Mouse (Mus musculus) hindbrain, embryonic 13.5 days (tissue): ENCODE measurements around the gene Hapln2. TPM values are rescaled to one million over a fixed set of nuclear protein-coding genes. Genes with fewer than 3 reads are reported as not detected.

Experiments used
- ATAC-seq: fragments of 200-750 bp; cut with Nextera tagmentation; 2 replicates; pipeline ENCODE4 v1.8.0; 2017; ENCODE audit warnings: moderate TSS enrichment; ENCODE audit not compliant: low FRiP score
- H3K27ac ChIP-seq: fragments of 300-500 bp; sonication (generic); 2 replicates; pipeline ENCODE4 v1.5.1; 2015; ENCODE audit warnings: inconsistent platforms, mild to moderate bottlenecking, moderate library complexity
- H3K27me3 ChIP-seq: fragments of 300-500 bp; sonication (generic); 2 replicates; pipeline ENCODE4 v1.6.1; 2015; ENCODE audit warnings: mild to moderate bottlenecking, inconsistent platforms
- H3K36me3 ChIP-seq: fragments of 300-500 bp; sonication (generic); 2 replicates; pipeline ENCODE4 v1.6.1; 2015; ENCODE audit warnings: mild to moderate bottlenecking, inconsistent platforms
- H3K4me1 ChIP-seq: fragments of 300-500 bp; sonication (generic); replicated peaks from 2 replicates; pipeline ENCODE4 v1.6.1; 2015; ENCODE audit warnings: inconsistent platforms
- H3K4me2 ChIP-seq: fragments of 300-500 bp; sonication (generic); 2 replicates; pipeline ENCODE4 v1.6.1; 2015; ENCODE audit warnings: inconsistent platforms, mild to moderate bottlenecking, moderate library complexity
- H3K4me3 ChIP-seq: fragments of 300-500 bp; sonication (generic); 2 replicates; pipeline ENCODE4 v1.5.1; 2015; ENCODE audit warnings: mild to moderate bottlenecking, inconsistent platforms
- H3K9ac ChIP-seq: fragments of 300-500 bp; sonication (generic); 2 replicates; pipeline ENCODE4 v1.6.1; 2015; ENCODE audit warnings: mild to moderate bottlenecking, inconsistent platforms
- H3K9me3 ChIP-seq: fragments of 300-500 bp; sonication (generic); 2 replicates; pipeline ENCODE4 v1.6.1; 2016; ENCODE audit warnings: inconsistent platforms
- WGBS: fragments of 180-500 bp; shearing (Covaris S2); methylation state at CpG from one replicate; pipeline ENCODE4 v1.1.7; 2015; 5-methylcytosine and 5-hydroxymethylcytosine counted together
- polyA plus RNA-seq: library from polyadenylated mRNA; unstranded; fragments of >200 nt; fragmentation: Nextera tagmentation; extraction: Ambion mirVana; gene quantifications from 2 replicates; pipeline ENCODE4 v1.2.1, GENCODE M21; 2015

The Hapln2 gene
- polyA plus RNA-seq, 1 experiment from 2014 or later = 0.47 TPM

- no peak for ATAC-seq
- Histone ChIP-seq H3K4me1 (peaks cover 90% of the 10 kb centered on the region), H3K36me3 (0 out of 2 replicates have a peak, but pooled peaks cover 3% of the 10 kb centered on the region), H3K4me3 (no peak overlapping the region), H3K4me2 (peak overlapping the region; percentile 38), H3K9ac (peak overlapping the region; percentile 43; the same call in 1 of the 2 replicates), H3K27me3 (peaks cover 4% of the 10 kb centered on the region; the same call in 1 of the 2 replicates), H3K9me3 (no peaks in the 10 kb centered on the region), H3K27ac (peak overlapping the region; percentile 20; the same call in 1 of the 2 replicates)
- 43% methylated on average over 6 of the region's 6 CpGs for WGBS
Measured at GRCm38 (mm10) chr3:87983627-87984026, 43.8 kb downstream of the Hapln2 start.

- no peak for ATAC-seq
- H3K27ac ChIP-seq = peak overlapping the region; percentile 71
- 6% methylated on average over 13 of the region's 13 CpGs for WGBS
- H3K4me1 ChIP-seq = peaks cover 84% of the 10 kb centered on the region
- peaks cover 5% of the 10 kb centered on the region; the same call in 1 of the 2 replicates for H3K36me3 ChIP-seq
- peak overlapping the region; percentile 43; the same call in 1 of the 2 replicates for H3K9ac ChIP-seq
- no peaks in the 10 kb centered on the region for H3K9me3 ChIP-seq
- peak overlapping the region; percentile 38 for H3K4me2 ChIP-seq
- no peaks in the 10 kb centered on the region for H3K27me3 ChIP-seq
- H3K4me3 ChIP-seq = no peak overlapping the region
Measured at GRCm38 (mm10) chr3:87982836-87983601, 44.4 kb downstream of the Hapln2 start.

- H3K4me2 ChIP-seq = peak overlapping the region; percentile 38; the same call in 1 of the 2 replicates
- ATAC-seq = no peak
Measured at GRCm38 (mm10) chr3:87981894-87982835, 45.2 kb downstream of the Hapln2 start.

GRCm38 (mm10) chr3:87981214-87981760 lies 46.1 kb downstream of the Hapln2 start:
- 82% methylated on average over 6 of the region's 6 CpGs for WGBS
- H3K36me3 ChIP-seq = peaks cover 12% of the 10 kb centered on the region; the same call in 1 of the 2 replicates

More at GRCm38 (mm10) chr3:87981894-87982835, 45.2 kb downstream of the Hapln2 start:
- 31% methylated on average over 11 of the region's 12 CpGs for WGBS
- Histone ChIP-seq H3K9me3 (no peaks in the 10 kb centered on the region), H3K4me1 (peaks cover 75% of the 10 kb centered on the region), H3K36me3 (peaks cover 12% of the 10 kb centered on the region; the same call in 1 of the 2 replicates), H3K4me3 (no peak overlapping the region), H3K27me3 (no peaks in the 10 kb centered on the region), H3K27ac (peak overlapping the region; percentile 71), H3K9ac (peak overlapping the region; percentile 43; the same call in 1 of the 2 replicates)

GRCm38 (mm10) chr3:87980728-87981127 lies 46.7 kb downstream of the Hapln2 start:
- H3K9me3 ChIP-seq = no peaks in the 10 kb centered on the region
- ATAC-seq = no peak
- peaks cover 61% of the 10 kb centered on the region for H3K4me1 ChIP-seq
- H3K4me3 ChIP-seq = no peak overlapping the region
- H3K27me3 ChIP-seq = no peaks in the 10 kb centered on the region
- H3K9ac ChIP-seq = peak overlapping the region; percentile 35; the same call in 1 of the 2 replicates
- H3K36me3 ChIP-seq = peaks cover 12% of the 10 kb centered on the region; the same call in 1 of the 2 replicates
- H3K27ac ChIP-seq = peak overlapping the region; percentile 52; the same call in 1 of the 2 replicates
- WGBS = 70% methylated on average over 5 of the region's 5 CpGs
- H3K4me2 ChIP-seq = no peak overlapping the region

More at GRCm38 (mm10) chr3:87981214-87981760, 46.1 kb downstream of the Hapln2 start:
- ATAC-seq = no peak
- Histone ChIP-seq H3K4me2 (no peak overlapping the region), H3K27ac (0 out of 2 replicates have a peak overlapping the region, but pooled peaks have one; percentile 52), H3K9ac (no peak overlapping the region), H3K4me1 (peaks cover 67% of the 10 kb centered on the region), H3K4me3 (no peak overlapping the region), H3K27me3 (no peaks in the 10 kb centered on the region), H3K9me3 (no peaks in the 10 kb centered on the region)

- no peaks in the 10 kb centered on the region for H3K9me3 ChIP-seq
- 75% methylated on average over 3 of the region's 3 CpGs for WGBS
- no peak for ATAC-seq
- no peak overlapping the region for H3K4me3 ChIP-seq
- H3K9ac ChIP-seq = peak overlapping the region; percentile 35; the same call in 1 of the 2 replicates
- peaks cover 16% of the 10 kb centered on the region; the same call in 1 of the 2 replicates for H3K36me3 ChIP-seq
- H3K4me1 ChIP-seq = peaks cover 55% of the 10 kb centered on the region
- no peak overlapping the region for H3K4me2 ChIP-seq
- no peaks in the 10 kb centered on the region for H3K27me3 ChIP-seq
- H3K27ac ChIP-seq = peak overlapping the region; percentile 52; the same call in 1 of the 2 replicates
Measured at GRCm38 (mm10) chr3:87980085-87980484, 47.3 kb downstream of the Hapln2 start.

GRCm38 (mm10) chr3:87979493-87979892 lies 47.9 kb downstream of the Hapln2 start:
- H3K36me3 ChIP-seq = peaks cover 16% of the 10 kb centered on the region; the same call in 1 of the 2 replicates
- WGBS = 85% methylated on average over 5 of the region's 5 CpGs
- H3K4me1 ChIP-seq = peaks cover 56% of the 10 kb centered on the region

GRCm38 (mm10) chr3:87974381-87974987 lies 52.9 kb downstream of the Hapln2 start:
- Histone ChIP-seq H3K36me3 (peaks cover 15% of the 10 kb centered on the region; the same call in 1 of the 2 replicates), H3K27ac (peak overlapping the region; percentile 83), H3K4me1 (peaks cover 49% of the 10 kb centered on the region), H3K9ac (peak overlapping the region; percentile 84), H3K4me3 (peak overlapping the region; percentile 60), H3K27me3 (peaks cover 13% of the 10 kb centered on the region; the same call in 1 of the 2 replicates), H3K9me3 (no peaks in the 10 kb centered on the region), H3K4me2 (peak overlapping the region; percentile 95)
- peak; percentile 46 for ATAC-seq
- whole genome bisulfite sequencing = 9% methylated on average over 12 of the region's 12 CpGs

More at GRCm38 (mm10) chr3:87979493-87979892, 47.9 kb downstream of the Hapln2 start:
- no peak for ATAC-seq
- Histone ChIP-seq H3K9ac (no peak overlapping the region), H3K9me3 (no peaks in the 10 kb centered on the region), H3K27ac (no peak overlapping the region), H3K27me3 (no peaks in the 10 kb centered on the region), H3K4me3 (no peak overlapping the region), H3K4me2 (no peak overlapping the region)

GRCm38 (mm10) chr3:87973593-87974380 lies 53.6 kb downstream of the Hapln2 start:
- H3K4me2 ChIP-seq = peak overlapping the region; percentile 95
- peaks cover 13% of the 10 kb centered on the region; the same call in 1 of the 2 replicates for H3K27me3 ChIP-seq
- peaks cover 49% of the 10 kb centered on the region for H3K4me1 ChIP-seq
- H3K27ac ChIP-seq = peak overlapping the region; percentile 83
- H3K9me3 ChIP-seq = no peaks in the 10 kb centered on the region
- WGBS = 9% methylated on average over 14 of the region's 14 CpGs
- ATAC-seq = no peak
- peaks cover 13% of the 10 kb centered on the region; the same call in 1 of the 2 replicates for H3K36me3 ChIP-seq
- peak overlapping the region; percentile 60 for H3K4me3 ChIP-seq
- peak overlapping the region; percentile 84 for H3K9ac ChIP-seq

GRCm38 (mm10) chr3:87972776-87973175 lies 54.6 kb downstream of the Hapln2 start:
- peaks cover 49% of the 10 kb centered on the region for H3K4me1 ChIP-seq

More at GRCm38 (mm10) chr3:87972776-87973175, 54.6 kb downstream of the Hapln2 start:
- Histone ChIP-seq H3K27ac (peak overlapping the region; percentile 83), H3K9me3 (no peaks in the 10 kb centered on the region), H3K27me3 (peaks cover 13% of the 10 kb centered on the region; the same call in 1 of the 2 replicates), H3K9ac (peak overlapping the region; percentile 84), H3K4me3 (peak overlapping the region; percentile 60), H3K36me3 (peaks cover 8% of the 10 kb centered on the region; the same call in 1 of the 2 replicates), H3K4me2 (peak overlapping the region; percentile 95)
- no peak for ATAC-seq
- 19% methylated on average over 5 of the region's 5 CpGs for WGBS
